Mouse (Mus musculus) lung, adult 10 weeks (tissue): ENCODE measurements around the gene Cep152. TPM values are rescaled to one million over a fixed set of nuclear protein-coding genes. Genes with fewer than 3 reads are reported as not detected.

Source experiments
- polyA plus RNA-seq: library from polyadenylated mRNA; stranded (reverse); fragments of 350-450 nt; fragmentation: Illumina TruSeq; extraction: RNeasy Lipid Tissue Mini Kit (QIAGEN cat#74804); gene quantifications from one replicate; pipeline ENCODE4 v1.2.3, GENCODE M21; 2014; ENCODE audit warnings: low read depth, low replicate concordance; ENCODE audit not compliant: insufficient read depth

Gene Cep152
- polyA plus RNA-seq = 1.1 TPM

GRCm38 (mm10) chr2:125624837-125625351 is at the start of gene Cep152:
Cep152 (minus strand) TSS chr2:125625113.

GRCm38 (mm10) chr2:125672957-125673631 is 48.2 kb upstream of the Cep152 start, which contains the start of gene Eid1:
Eid1 (plus strand) TSS chr2:125673095.

Other genes starting within 250 kb of the Cep152 start
- not detected for gene Gm9913, start 120.0 kb downstream of the Cep152 start, polyA plus RNA-seq
- 9.8 TPM for gene Fbn1, start 117.1 kb downstream of the Cep152 start, polyA plus RNA-seq
- 76.8 TPM for gene Eid1, start 48.0 kb upstream of the Cep152 start, polyA plus RNA-seq
- gene Shc4, start 99.0 kb upstream of the Cep152 start, polyA plus RNA-seq = 0.21 TPM
- gene Secisbp2l, start 157.8 kb upstream of the Cep152 start, polyA plus RNA-seq = 24.1 TPM
- gene Galk2, start 234.0 kb upstream of the Cep152 start, polyA plus RNA-seq = 21.2 TPM
- gene Cops2, start 234.0 kb upstream of the Cep152 start, polyA plus RNA-seq = 38.1 TPM